Mouse (Mus musculus): ENCODE data around the gene Acp5. TPM values are rescaled to one million over a fixed set of nuclear protein-coding genes. Genes with fewer than 3 reads are reported as not detected.

Acp5 gene
- 89.7 and 103 TPM in 2 replicates for polyA plus RNA-seq (2011; ENCODE audit: insufficient read depth, insufficient read length, low replicate concordance, missing spikeins)

DNA sequence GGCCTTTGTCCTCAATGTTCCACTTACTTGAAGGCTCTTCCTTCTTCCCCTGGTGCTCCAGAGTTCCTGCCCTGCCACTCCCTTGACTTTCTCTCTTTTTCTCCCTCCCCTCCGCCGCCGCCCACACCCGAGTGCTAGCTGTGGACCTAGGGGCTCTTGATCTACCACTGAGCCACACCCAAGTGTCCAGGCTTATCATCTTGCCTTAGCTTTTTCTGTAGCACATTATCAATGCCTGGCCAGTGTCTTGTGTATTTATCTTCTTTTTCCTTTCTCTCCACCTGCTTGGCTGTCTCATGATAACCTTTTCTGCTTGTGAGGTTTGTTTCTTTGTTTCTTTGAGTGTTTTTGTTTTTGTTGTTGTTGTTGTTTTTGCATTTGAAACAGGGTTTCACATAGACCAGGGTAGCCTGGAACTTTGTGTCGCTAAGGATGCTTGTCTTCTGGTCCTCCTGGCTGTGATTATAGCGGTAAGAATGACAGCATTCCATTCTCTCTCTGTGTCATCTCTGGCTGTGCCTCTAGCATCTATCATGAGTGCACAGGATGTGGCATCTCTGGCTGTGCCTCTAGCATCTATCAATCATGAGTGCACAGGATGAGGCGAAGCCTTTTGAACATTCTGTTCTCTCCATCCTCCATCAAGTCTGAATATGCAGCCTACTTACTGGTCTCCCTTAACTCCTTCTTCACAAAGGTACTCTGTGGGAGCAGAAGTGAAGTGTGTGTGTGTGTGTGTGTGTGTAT lies at the start of gene Acp5:
TSS of gene Acp5 (minus strand) at position 68 of the 747 bp plus-strand sequence.
- H3K27ac ChIP-seq (ENCODE audit: control insufficient read depth, insufficient read depth, low read depth, low read length, poor library complexity): peak within 1 kb of the TSS; percentile 70
- peak within 1 kb of the TSS; percentile 54 for H3K4me3 ChIP-seq (replicated peaks; ENCODE audit: control insufficient read depth, low read depth, low read length)
- TF ChIP-seq CTCF (IDR thresholded peaks at IDR 0.05; ENCODE audit: control insufficient read depth, insufficient read depth, low read length) (no peak), POLR2A (IDR thresholded peaks at IDR 0.05; ENCODE audit: borderline replicate concordance, control insufficient read depth, low read depth, low read length) (no peak)
- H3K4me1 ChIP-seq (ENCODE audit: control insufficient read depth, insufficient read depth, low read length): peaks cover 7% of the 10 kb centered on the region
- 58% methylated on average over 7 of the region's 7 CpGs for WGBS

DNA sequence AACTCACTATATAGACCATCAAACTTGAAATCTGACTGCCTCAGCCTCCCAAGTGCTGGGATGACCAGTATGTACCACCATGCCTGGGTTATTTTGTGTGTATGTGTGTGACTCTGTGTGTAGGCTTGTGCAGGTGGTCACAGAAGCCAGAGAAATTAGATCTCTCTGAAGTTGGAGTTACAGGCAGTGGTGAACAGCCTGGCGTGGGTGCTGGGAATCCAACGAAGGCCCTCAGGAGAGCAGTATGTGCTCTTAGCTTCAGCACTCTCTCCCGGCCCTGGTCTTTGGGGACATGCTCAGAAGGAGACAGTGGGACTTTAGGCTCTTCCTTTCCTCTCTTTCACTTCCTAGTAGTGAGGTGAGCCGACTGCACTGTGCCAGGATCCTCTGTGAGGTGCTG lies 36.8 kb upstream of the Acp5 start:
- WGBS: 78% methylated on average over 4 of the region's 4 CpGs
- H3K4me1 ChIP-seq (ENCODE audit: control insufficient read depth, insufficient read depth, low read length): no peaks in the 10 kb centered on the region

DNA sequence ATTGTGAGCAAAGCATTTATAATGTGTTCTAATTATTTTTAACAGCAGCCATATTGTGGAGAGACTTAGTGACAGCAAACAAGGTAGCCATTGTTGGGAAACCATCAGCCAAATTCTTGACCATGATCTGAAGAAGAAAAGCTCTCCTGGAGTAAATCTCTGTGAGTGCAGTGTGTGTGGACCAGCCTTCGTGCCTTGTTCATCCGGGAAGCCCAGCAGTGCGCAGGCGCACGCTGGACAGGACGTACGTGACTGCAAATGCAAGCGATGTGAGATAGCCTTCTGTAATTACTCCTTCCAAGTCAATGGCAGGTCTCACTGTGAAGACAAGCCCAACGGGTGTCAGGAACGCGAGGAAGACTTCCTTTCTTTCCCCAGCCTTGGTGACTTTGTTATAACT lies 33.8 kb upstream of the Acp5 start:
- WGBS: 90% methylated on average over 11 of the region's 11 CpGs
- TF ChIP-seq CTCF (IDR thresholded peaks at IDR 0.05; ENCODE audit: control insufficient read depth, insufficient read depth, low read length) (no peak), POLR2A (IDR thresholded peaks at IDR 0.05; ENCODE audit: borderline replicate concordance, control insufficient read depth, low read depth, low read length) (no peak)

More for the DNA sequence above, 36.8 kb upstream of the Acp5 start:
- TF ChIP-seq CTCF (IDR thresholded peaks at IDR 0.05; ENCODE audit: control insufficient read depth, insufficient read depth, low read length) (no peak), POLR2A (IDR thresholded peaks at IDR 0.05; ENCODE audit: borderline replicate concordance, control insufficient read depth, low read depth, low read length) (no peak)
- Histone ChIP-seq H3K27ac (ENCODE audit: control insufficient read depth, insufficient read depth, low read depth, low read length, poor library complexity) (no peak overlapping the region), H3K4me3 (replicated peaks; ENCODE audit: control insufficient read depth, low read depth, low read length) (no peak overlapping the region)

DNA sequence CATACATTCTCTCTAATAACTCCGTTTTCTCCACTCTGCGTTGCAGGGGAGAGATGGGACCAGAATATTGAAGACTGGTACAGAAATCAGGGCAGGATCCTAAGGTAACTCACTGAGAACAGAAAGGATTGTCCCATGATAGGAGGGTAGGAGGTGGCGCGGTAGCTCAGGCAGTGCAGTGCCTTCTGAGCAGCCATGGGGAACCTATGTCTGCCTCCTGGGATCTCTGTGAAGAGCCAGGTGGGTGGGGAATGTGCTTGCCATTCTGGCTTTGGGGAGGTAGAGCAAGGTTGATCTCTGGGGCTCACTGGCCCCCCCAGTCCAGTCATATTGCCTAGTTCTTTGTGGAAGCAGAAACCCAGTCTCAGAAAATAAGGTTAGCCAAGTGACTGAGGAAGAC lies 32.2 kb upstream of the Acp5 start:
- H3K4me3 ChIP-seq (replicated peaks; ENCODE audit: control insufficient read depth, low read depth, low read length): no peak overlapping the region
- no peaks in the 10 kb centered on the region for H3K4me1 ChIP-seq (ENCODE audit: control insufficient read depth, insufficient read depth, low read length)
- H3K27ac ChIP-seq (ENCODE audit: control insufficient read depth, insufficient read depth, low read depth, low read length, poor library complexity): no peak overlapping the region
- TF ChIP-seq CTCF (IDR thresholded peaks at IDR 0.05; ENCODE audit: control insufficient read depth, insufficient read depth, low read length): no peak
- no peak for TF ChIP-seq POLR2A (IDR thresholded peaks at IDR 0.05; ENCODE audit: borderline replicate concordance, control insufficient read depth, low read depth, low read length)
- 95% methylated on average over 4 of the region's 4 CpGs for WGBS

More for the DNA sequence above, 33.8 kb upstream of the Acp5 start:
- Histone ChIP-seq H3K4me1 (ENCODE audit: control insufficient read depth, insufficient read depth, low read length) (no peaks in the 10 kb centered on the region), H3K4me3 (replicated peaks; ENCODE audit: control insufficient read depth, low read depth, low read length) (no peak overlapping the region), H3K27ac (ENCODE audit: control insufficient read depth, insufficient read depth, low read depth, low read length, poor library complexity) (no peak overlapping the region)

DNA sequence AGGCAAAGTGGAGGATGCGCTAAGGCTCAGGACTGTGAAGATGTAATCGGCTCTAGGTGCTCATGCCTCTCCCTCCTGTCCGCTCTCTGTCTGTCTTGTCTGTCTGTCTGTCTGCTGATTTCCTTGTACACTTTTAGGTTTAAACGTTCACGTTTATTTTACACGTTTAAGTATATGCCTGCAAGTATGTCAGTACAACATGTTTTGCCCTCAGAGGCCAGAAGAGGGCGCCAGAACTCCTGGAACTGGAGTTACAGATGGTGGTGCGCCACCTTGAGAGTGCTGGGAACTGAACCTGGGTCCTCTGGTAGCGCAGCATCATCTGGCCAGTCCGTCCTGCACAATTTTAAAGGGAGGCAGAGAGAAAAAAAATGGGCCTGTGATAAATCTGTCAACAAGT lies 31.2 kb upstream of the Acp5 start:
- no peaks in the 10 kb centered on the region for H3K4me1 ChIP-seq (ENCODE audit: control insufficient read depth, insufficient read depth, low read length)
- H3K27ac ChIP-seq (ENCODE audit: control insufficient read depth, insufficient read depth, low read depth, low read length, poor library complexity): no peak overlapping the region
- 88% methylated on average over 10 of the region's 10 CpGs for WGBS
- no peak for TF ChIP-seq POLR2A (IDR thresholded peaks at IDR 0.05; ENCODE audit: borderline replicate concordance, control insufficient read depth, low read depth, low read length)
- TF ChIP-seq CTCF (IDR thresholded peaks at IDR 0.05; ENCODE audit: control insufficient read depth, insufficient read depth, low read length): no peak
- no peak overlapping the region for H3K4me3 ChIP-seq (replicated peaks; ENCODE audit: control insufficient read depth, low read depth, low read length)

DNA sequence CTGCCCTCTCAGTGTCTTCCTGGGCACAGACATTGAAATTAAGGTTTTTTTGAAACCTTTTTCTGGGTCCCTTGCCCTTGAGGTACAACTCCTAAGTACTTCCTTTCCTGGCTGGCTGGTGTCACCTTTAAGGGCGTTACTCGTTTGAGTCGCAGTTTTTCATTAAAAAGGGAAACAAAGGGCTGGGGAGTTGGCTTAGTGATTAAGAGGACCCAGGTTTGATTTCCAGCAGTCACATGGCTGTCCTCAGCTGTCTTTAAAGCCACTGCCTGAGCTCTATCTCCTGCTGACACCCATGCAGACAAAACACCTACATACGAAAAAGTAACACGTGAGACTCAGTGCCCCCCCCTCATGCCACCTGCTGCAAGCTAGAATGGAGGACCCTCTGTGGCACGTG lies 30.5 kb upstream of the Acp5 start:
- Histone ChIP-seq H3K4me3 (replicated peaks; ENCODE audit: control insufficient read depth, low read depth, low read length) (no peak overlapping the region), H3K27ac (ENCODE audit: control insufficient read depth, insufficient read depth, low read depth, low read length, poor library complexity) (no peak overlapping the region), H3K4me1 (ENCODE audit: control insufficient read depth, insufficient read depth, low read length) (no peaks in the 10 kb centered on the region)
- TF ChIP-seq POLR2A (IDR thresholded peaks at IDR 0.05; ENCODE audit: borderline replicate concordance, control insufficient read depth, low read depth, low read length): no peak
- no peak for TF ChIP-seq CTCF (IDR thresholded peaks at IDR 0.05; ENCODE audit: control insufficient read depth, insufficient read depth, low read length)
- 46% methylated on average over 6 of the region's 6 CpGs for WGBS

DNA sequence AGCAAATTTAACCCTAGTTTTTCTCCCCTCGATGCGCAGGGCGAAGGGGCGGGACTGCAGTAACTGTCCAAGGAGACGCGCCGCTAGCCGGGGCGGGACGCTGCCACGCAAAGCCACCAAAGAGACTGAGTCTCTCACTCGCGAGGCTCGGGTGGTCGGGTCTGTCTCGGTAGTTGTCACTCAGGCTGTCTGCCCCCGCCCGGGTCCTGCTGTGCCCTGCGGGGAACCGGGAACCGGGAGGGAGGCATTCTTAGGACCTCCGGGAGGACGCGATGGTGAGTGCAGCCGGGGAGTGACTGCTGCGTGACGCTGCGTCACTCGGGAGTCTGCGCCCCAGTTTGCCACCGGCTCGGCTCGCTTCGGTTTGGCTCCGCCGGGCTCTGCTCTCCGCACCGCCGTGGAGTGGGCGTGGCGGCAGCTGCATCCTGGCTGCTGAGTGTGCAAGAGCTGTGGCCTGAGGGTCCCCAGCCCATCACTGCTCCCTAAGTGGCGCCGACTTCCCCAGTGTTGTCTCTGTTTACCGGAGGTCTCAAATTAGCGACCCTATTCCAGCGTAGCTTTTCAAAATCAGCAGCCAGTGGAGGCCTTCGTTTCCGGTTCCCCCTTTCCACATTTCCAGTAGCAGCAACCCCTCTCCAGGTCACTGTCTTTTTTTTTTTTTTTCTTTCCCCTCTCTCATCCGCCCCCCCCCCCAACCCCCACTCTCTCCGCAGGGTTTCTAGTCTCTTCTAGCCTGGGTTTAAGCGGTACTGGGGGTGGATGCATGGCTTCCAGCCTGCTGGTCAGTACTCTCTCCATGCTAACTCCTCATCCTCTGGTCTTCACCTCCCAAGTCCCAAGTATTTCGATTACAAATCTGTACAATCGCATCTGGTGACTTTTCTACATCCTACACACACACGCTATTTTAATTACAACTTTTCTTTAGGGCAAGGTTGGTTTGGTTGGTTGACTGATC lies 29.5 kb upstream of the Acp5 start:
- WGBS: 4% methylated on average over 53 of the region's 54 CpGs
- TF ChIP-seq CTCF (IDR thresholded peaks at IDR 0.05; ENCODE audit: control insufficient read depth, insufficient read depth, low read length) (no peak), POLR2A (IDR thresholded peaks at IDR 0.05; ENCODE audit: borderline replicate concordance, control insufficient read depth, low read depth, low read length) (peak; percentile 19; the same call in 1 of the 2 replicates)
- Histone ChIP-seq H3K27ac (ENCODE audit: control insufficient read depth, insufficient read depth, low read depth, low read length, poor library complexity) (peak overlapping the region; percentile 38; the same call in 1 of the 2 replicates), H3K4me3 (replicated peaks; ENCODE audit: control insufficient read depth, low read depth, low read length) (peak overlapping the region; percentile 72), H3K4me1 (ENCODE audit: control insufficient read depth, insufficient read depth, low read length) (no peaks in the 10 kb centered on the region)

DNA sequence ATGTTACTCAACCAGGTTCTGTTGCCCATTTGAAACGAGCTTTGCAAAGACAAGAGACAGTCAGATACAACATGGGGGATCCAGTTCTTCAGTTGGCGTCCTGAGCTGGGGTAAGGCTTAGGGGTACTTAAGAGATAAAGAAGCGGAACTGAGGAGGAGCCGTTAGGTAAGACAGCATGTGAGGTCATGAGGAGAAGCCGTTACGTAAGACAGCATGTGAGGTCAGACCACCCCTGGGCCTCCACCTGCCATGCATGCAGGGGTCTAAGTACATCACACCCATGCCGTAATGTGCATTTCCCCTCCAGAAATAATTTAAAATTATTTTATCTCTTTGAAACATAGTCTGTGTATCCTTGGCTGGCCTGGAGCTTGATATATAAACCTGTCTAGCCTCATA lies 27.4 kb upstream of the Acp5 start:
- no peak overlapping the region for H3K4me3 ChIP-seq (replicated peaks; ENCODE audit: control insufficient read depth, low read depth, low read length)
- no peaks in the 10 kb centered on the region for H3K4me1 ChIP-seq (ENCODE audit: control insufficient read depth, insufficient read depth, low read length)
- no peak for TF ChIP-seq CTCF (IDR thresholded peaks at IDR 0.05; ENCODE audit: control insufficient read depth, insufficient read depth, low read length)
- H3K27ac ChIP-seq (ENCODE audit: control insufficient read depth, insufficient read depth, low read depth, low read length, poor library complexity): no peak overlapping the region
- 56% methylated on average over 7 of the region's 7 CpGs for WGBS
